Mouse (Mus musculus) kidney, adult 8-10 months (tissue): ENCODE results near the gene Spint5.

ENCODE experiments used
- DNase-seq, 2 experiments: peaks; one replicate each; pipeline ENCODE4 v3.0.0; 2022

Spint5 gene

GRCm38 (mm10) chr2:164737377-164738090 is 22.4 kb downstream of the Spint5 start:
- DNase-seq, result peak in 1 of 2 experiments; percentile 50

GRCm38 (mm10) chr2:164739876-164740275 is 24.8 kb downstream of the Spint5 start:
- no peak for DNase-seq

- DNase-seq, result no peak
Measured at GRCm38 (mm10) chr2:164744987-164745386, 29.9 kb downstream of the Spint5 start.

- DNase-seq, result peak; percentile 90 to 92
Measured at GRCm38 (mm10) chr2:164745843-164746479, 30.9 kb downstream of the Spint5 start, which contains the start of the genes Wfdc3 and Dnttip1. Wfdc3 (minus strand) TSS chr2:164745931. Dnttip1 (plus strand) TSS chr2:164745983.

- DNase-seq, result no peak
Measured at GRCm38 (mm10) chr2:164746693-164747092, 31.6 kb downstream of the Spint5 start.

GRCm38 (mm10) chr2:164748191-164748590 is 33.1 kb downstream of the Spint5 start:
- DNase-seq, result no peak

- DNase-seq, result no peak
Measured at GRCm38 (mm10) chr2:164748991-164749390, 33.9 kb downstream of the Spint5 start.

- no peak for DNase-seq
Measured at GRCm38 (mm10) chr2:164752454-164752853, 37.3 kb downstream of the Spint5 start.

GRCm38 (mm10) chr2:164754105-164754504 is 39.0 kb downstream of the Spint5 start:
- DNase-seq, result no peak

GRCm38 (mm10) chr2:164754800-164755199 is 39.7 kb downstream of the Spint5 start:
- no peak for DNase-seq

- DNase-seq, result no peak
Measured at GRCm38 (mm10) chr2:164757841-164758240, 42.7 kb downstream of the Spint5 start.

- DNase-seq, result no peak
Measured at GRCm38 (mm10) chr2:164758692-164759091, 43.6 kb downstream of the Spint5 start.

GRCm38 (mm10) chr2:164760059-164760833 is 45.1 kb downstream of the Spint5 start:
- DNase-seq, result no peak

- no peak for DNase-seq
Measured at GRCm38 (mm10) chr2:164761502-164761901, 46.4 kb downstream of the Spint5 start.

GRCm38 (mm10) chr2:164761971-164762370 is 46.9 kb downstream of the Spint5 start:
- no peak for DNase-seq

GRCm38 (mm10) chr2:164762593-164762992 is 47.5 kb downstream of the Spint5 start:
- no peak for DNase-seq

- DNase-seq, result no peak
Measured at GRCm38 (mm10) chr2:164765841-164766240, 50.7 kb downstream of the Spint5 start.
